Mouse (Mus musculus) heart, postnatal 0 days (tissue): ENCODE measurements around the gene Atrnl1.

ENCODE experiments used
- CTCF ChIP-seq: IDR thresholded peaks from 2 replicates; pipeline ENCODE4 v1.5.1; 2016; ENCODE audit warnings: antibody characterized with exemption, control low read depth, low read depth
- EP300 ChIP-seq: IDR thresholded peaks from 2 replicates; pipeline ENCODE4 v1.6.1; 2016; ENCODE audit warnings: antibody characterized with exemption, low read depth

DNA sequence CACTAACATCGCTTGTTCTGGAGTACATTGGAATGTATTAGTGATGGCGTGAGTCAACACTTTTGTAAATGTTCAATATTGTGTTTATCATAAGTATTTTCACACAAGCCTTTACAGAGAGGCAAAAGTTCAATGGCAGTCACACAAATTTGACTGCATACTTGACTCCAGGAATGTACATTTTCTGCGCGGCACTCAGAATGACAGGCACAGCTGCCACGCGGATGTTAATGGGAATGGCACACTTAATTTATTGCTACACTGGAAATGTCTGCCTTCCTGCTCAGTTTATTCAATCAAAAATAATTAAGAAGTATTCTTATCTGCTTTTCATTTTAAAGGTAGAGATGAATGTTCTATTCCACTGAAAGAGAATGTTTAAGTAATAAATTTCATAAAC lies 227.0 kb downstream of the Atrnl1 start:
- TF ChIP-seq CTCF = no peak
- TF ChIP-seq EP300 = no peak
